Mouse (Mus musculus) small intestine, adult 2 months (tissue): ENCODE measurements around the gene Pkd1l1. TPM values are rescaled to one million over a fixed set of nuclear protein-coding genes. Genes with fewer than 3 reads are reported as not detected.

ENCODE experiments used
- H3K27ac ChIP-seq: fragments of 200-500 bp; 2 replicates; pipeline ENCODE4 v1.5.1; 2012; ENCODE audit warnings: low read depth, low read length, control low read depth, inconsistent platforms; ENCODE audit not compliant: insufficient read depth
- H3K27me3 ChIP-seq: fragments of 200-500 bp; 2 replicates; pipeline ENCODE4 v1.6.1; 2012; ENCODE audit warnings: mild to moderate bottlenecking, moderate library complexity, low read length, inconsistent platforms; ENCODE audit not compliant: control insufficient read depth, insufficient read depth
- H3K36me3 ChIP-seq: fragments of 200-500 bp; 2 replicates; pipeline ENCODE4 v1.6.1; 2012; ENCODE audit warnings: mild to moderate bottlenecking, low read length, control low read depth, inconsistent platforms; ENCODE audit not compliant: control insufficient read depth, insufficient read depth
- H3K4me1 ChIP-seq: fragments of 200-500 bp; 2 replicates; pipeline ENCODE4 v1.6.1; 2012; ENCODE audit warnings: low read length, inconsistent platforms, mixed read lengths; ENCODE audit not compliant: control insufficient read depth, insufficient read depth, insufficient read length
- H3K4me3 ChIP-seq: fragments of 200-500 bp; 2 replicates; pipeline ENCODE4 v1.5.1; 2012; ENCODE audit warnings: low read depth, mild to moderate bottlenecking, control low read depth, inconsistent platforms, low read length, moderate library complexity
- CTCF ChIP-seq: fragments of 200-500 bp; IDR thresholded peaks from 2 replicates; pipeline ENCODE4 v1.5.1; 2012; ENCODE audit warnings: low read depth, mild to moderate bottlenecking, control low read depth, inconsistent platforms, low read length, moderate library complexity, mixed read lengths; ENCODE audit not compliant: insufficient replicate concordance, insufficient read length; ENCODE audit errors: extremely low read depth
- POLR2A ChIP-seq: fragments of 200-500 bp; IDR thresholded peaks from 2 replicates; pipeline ENCODE4 v1.6.1; 2012; ENCODE audit warnings: low read depth, mild to moderate bottlenecking, control low read depth, inconsistent platforms, low read length, moderate library complexity
- WGBS: fragments of 180-500 bp; shearing (Covaris S2); methylation state at CpG from one replicate; pipeline ENCODE4 v1.1.7; 2018; 5-methylcytosine and 5-hydroxymethylcytosine counted together
- polyA plus RNA-seq: library from polyadenylated mRNA; depleted of rRNA; stranded (reverse); fragments of >200 nt; gene quantifications from 2 replicates; pipeline ENCODE4 v1.2.3, GENCODE M21; 2012

The Pkd1l1 gene
- polyA plus RNA-seq, 1 experiment: not detected

GRCm38 (mm10) chr11:9008761-9009160 is 35.7 kb upstream of the Pkd1l1 start:
- H3K36me3 ChIP-seq: peaks cover 15% of the 10 kb centered on the region
- no peak for TF ChIP-seq POLR2A
- no peak for TF ChIP-seq CTCF
- H3K27ac ChIP-seq: no peak overlapping the region
- H3K4me3 ChIP-seq: no peak overlapping the region
- no peaks in the 10 kb centered on the region for H3K27me3 ChIP-seq
- 95% methylated on average over 5 of the region's 5 CpGs for WGBS
- 0 out of 2 replicates have a peak, but pooled peaks cover 2% of the 10 kb centered on the region for H3K4me1 ChIP-seq

DNA sequence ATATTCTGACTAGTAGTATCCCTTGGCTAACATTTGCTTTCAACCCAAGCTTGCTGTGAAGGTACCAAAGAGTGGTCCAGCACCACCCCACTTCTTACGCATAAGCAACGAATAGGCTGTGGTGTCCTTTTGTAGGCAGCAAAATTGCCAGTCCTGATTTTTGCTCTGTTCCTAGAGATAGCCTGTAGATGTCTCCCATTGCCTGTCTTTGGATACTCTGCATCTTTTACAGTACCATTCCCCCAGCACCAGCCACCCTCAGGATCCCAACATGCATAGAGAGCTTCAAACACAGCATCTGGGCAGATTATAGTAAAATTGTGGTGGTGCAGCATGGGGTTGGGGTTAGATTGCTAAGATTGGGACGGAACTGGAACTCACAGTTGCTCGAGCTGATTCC is 15.0 kb upstream of the Pkd1l1 start:
- TF ChIP-seq CTCF (no peak), POLR2A (no peak)
- 85% methylated on average over 4 of the region's 4 CpGs for WGBS

DNA sequence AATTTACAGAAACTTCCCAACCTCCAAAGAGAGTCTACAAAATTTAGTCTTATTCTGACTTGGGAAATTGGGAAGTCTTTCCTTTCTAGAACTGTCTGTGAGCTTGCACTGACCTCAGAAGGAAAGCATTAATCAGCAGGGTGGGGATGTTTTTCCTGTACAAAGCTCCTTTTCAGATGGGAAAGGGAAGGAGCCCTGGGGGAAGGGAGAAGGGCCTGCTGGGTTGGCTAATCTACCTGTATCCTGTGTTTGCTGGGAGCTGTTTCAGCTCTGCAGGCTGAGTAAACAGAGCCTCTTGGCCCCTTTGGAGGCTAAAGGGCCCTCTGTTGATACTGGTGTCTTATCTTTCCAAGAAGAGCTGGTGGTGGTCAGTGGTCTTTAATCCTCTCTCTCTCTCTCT is 13.0 kb upstream of the Pkd1l1 start:
- Histone ChIP-seq H3K27ac (no peak overlapping the region), H3K36me3 (no peaks in the 10 kb centered on the region), H3K4me3 (no peak overlapping the region), H3K27me3 (no peaks in the 10 kb centered on the region), H3K4me1 (no peaks in the 10 kb centered on the region)
- TF ChIP-seq POLR2A (no peak), CTCF (no peak)

More for the DNA sequence above, 15.0 kb upstream of the Pkd1l1 start:
- H3K4me1 ChIP-seq: no peaks in the 10 kb centered on the region
- H3K36me3 ChIP-seq: peaks cover 4% of the 10 kb centered on the region; the same call in 1 of the 2 replicates
- no peak overlapping the region for H3K27ac ChIP-seq
- H3K4me3 ChIP-seq: no peak overlapping the region
- H3K27me3 ChIP-seq: no peaks in the 10 kb centered on the region

DNA sequence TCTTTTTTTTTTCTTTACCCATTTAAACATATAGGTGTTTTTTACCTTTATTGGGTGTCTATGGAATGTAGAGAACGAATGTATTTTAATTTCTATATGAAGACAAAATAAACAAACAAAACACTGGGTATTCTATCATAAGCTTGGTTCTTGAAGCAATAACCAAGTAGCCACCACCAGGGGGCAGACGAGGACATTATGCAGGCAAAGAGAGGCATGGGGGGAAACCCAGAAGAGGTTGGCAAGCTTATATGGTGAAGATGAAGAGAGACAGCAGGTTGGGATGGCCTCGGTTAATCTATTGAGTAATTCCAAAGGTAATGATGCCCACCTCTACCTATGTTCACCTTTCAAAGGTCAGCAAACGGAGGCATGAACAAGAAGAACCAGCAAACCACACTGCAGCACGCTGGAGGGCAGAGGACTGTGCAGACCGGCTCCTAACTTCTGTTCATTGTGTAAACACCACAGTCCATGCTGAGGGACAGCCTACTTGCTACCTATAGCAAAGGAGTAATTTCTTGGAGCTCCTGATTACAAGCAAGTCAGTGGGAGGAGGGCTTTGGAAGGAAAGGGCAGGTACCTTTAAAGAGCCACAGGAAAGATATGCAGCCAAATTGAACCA is 10.3 kb upstream of the Pkd1l1 start:
- TF ChIP-seq CTCF: peak; percentile 81; the same call in 1 of the 2 replicates
- no peak for TF ChIP-seq POLR2A
- Histone ChIP-seq H3K36me3 (no peaks in the 10 kb centered on the region), H3K27ac (no peak overlapping the region), H3K4me3 (no peak overlapping the region), H3K27me3 (no peaks in the 10 kb centered on the region), H3K4me1 (no peaks in the 10 kb centered on the region)
- WGBS: 24% methylated on average over 6 of the region's 6 CpGs

DNA sequence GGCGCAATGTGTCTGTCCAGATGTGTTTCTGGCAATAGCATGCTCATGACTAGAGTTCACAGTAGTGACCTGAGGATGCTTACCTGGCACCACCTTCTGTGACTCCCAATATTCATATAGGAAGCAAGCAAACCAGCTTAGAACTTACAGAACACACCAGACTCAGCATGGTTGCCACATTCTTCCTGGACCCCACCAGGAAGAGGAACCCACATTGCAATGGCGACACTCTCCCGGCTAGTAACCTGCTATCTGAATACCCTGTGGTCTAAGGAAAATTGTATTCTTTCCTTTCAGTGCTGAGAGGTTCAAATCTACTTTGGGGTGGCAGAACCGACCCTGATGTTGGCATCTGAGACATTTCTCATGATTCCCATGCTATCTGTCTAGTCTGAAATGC is 5.1 kb upstream of the Pkd1l1 start:
- H3K4me3 ChIP-seq: no peak overlapping the region
- no peak overlapping the region for H3K27ac ChIP-seq
- no peak for TF ChIP-seq CTCF
- TF ChIP-seq POLR2A: no peak
- H3K36me3 ChIP-seq: no peaks in the 10 kb centered on the region
- no peaks in the 10 kb centered on the region for H3K4me1 ChIP-seq
- H3K27me3 ChIP-seq: no peaks in the 10 kb centered on the region
- 76% methylated on average over 4 of the region's 4 CpGs for WGBS

- Histone ChIP-seq H3K36me3 (no peaks in the 10 kb centered on the region), H3K4me3 (no peak overlapping the region), H3K27ac (no peak overlapping the region), H3K4me1 (no peaks in the 10 kb centered on the region), H3K27me3 (no peaks in the 10 kb centered on the region)
- WGBS: 70% methylated on average over 6 of the region's 6 CpGs
- TF ChIP-seq CTCF: no peak
- TF ChIP-seq POLR2A: no peak
These were observed 973 bp downstream of the Pkd1l1 start for GRCm38 (mm10) chr11:8972093-8972492.

DNA sequence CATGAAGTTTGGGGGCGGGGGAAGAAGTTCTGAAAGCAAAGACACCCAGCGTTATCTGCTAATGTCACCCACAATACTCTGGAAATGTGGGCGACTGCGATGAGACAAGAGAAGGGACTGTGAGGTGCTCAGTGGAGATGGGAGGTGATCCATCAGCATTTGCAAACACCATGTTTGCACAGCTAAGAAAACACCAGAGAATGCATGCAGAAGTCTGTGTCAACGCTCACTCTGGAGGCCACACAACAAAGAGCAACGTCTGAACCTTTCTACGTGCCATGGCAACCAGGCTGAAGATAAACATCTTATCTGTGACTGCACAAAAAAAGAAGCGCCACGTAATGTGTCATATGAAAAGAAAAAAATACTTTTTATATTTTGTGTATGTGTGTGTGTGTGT is 2.6 kb downstream of the Pkd1l1 start:
- no peaks in the 10 kb centered on the region for H3K4me1 ChIP-seq

More for the DNA sequence above, 2.6 kb downstream of the Pkd1l1 start:
- Histone ChIP-seq H3K27ac (no peak overlapping the region), H3K27me3 (no peaks in the 10 kb centered on the region), H3K36me3 (no peaks in the 10 kb centered on the region), H3K4me3 (no peak overlapping the region)
- no peak for TF ChIP-seq POLR2A
- TF ChIP-seq CTCF: no peak
- WGBS: 42% methylated on average over 9 of the region's 9 CpGs
